Mouse (Mus musculus) embryonic facial prominence, embryonic 13.5 days (tissue): ENCODE measurements around the gene Eefsec. TPM values are rescaled to one million over a fixed set of nuclear protein-coding genes. Genes with fewer than 3 reads are reported as not detected.

Experiments used
- ATAC-seq: fragments of 200-750 bp; cut with Nextera tagmentation; 2 replicates; pipeline ENCODE4 v1.8.0; 2017; ENCODE audit warnings: low read depth; ENCODE audit not compliant: insufficient number of reproducible peaks, insufficient read depth, low FRiP score, low TSS enrichment
- H3K27ac ChIP-seq: fragments of 300-500 bp; sonication (generic); 2 replicates; pipeline ENCODE4 v1.5.1; 2015; ENCODE audit warnings: moderate library complexity, mild to moderate bottlenecking, inconsistent platforms
- H3K27me3 ChIP-seq: fragments of 300-500 bp; sonication (generic); 2 replicates; pipeline ENCODE4 v1.6.1; 2015; ENCODE audit warnings: mild to moderate bottlenecking, inconsistent platforms
- H3K36me3 ChIP-seq: fragments of 300-500 bp; sonication (generic); 2 replicates; pipeline ENCODE4 v1.6.1; 2015; ENCODE audit warnings: mild to moderate bottlenecking, inconsistent platforms
- H3K4me1 ChIP-seq: fragments of 300-500 bp; sonication (generic); 2 replicates; pipeline ENCODE4 v1.6.1; 2015; ENCODE audit warnings: inconsistent platforms
- H3K4me2 ChIP-seq: fragments of 300-500 bp; sonication (generic); 2 replicates; pipeline ENCODE4 v1.6.1; 2015; ENCODE audit warnings: moderate library complexity, mild to moderate bottlenecking, inconsistent platforms
- H3K4me3 ChIP-seq: fragments of 300-500 bp; sonication (generic); 2 replicates; pipeline ENCODE4 v1.5.1; 2015; ENCODE audit warnings: mild to moderate bottlenecking, inconsistent platforms
- H3K9ac ChIP-seq: fragments of 300-500 bp; sonication (generic); 2 replicates; pipeline ENCODE4 v1.6.1; 2015; ENCODE audit warnings: mild to moderate bottlenecking, inconsistent platforms
- H3K9me3 ChIP-seq: fragments of 300-500 bp; sonication (generic); 2 replicates; pipeline ENCODE4 v1.6.1; 2016; ENCODE audit warnings: inconsistent platforms
- WGBS: fragments of 180-500 bp; shearing (Covaris S2); methylation state at CpG from one replicate; pipeline ENCODE4 v1.1.7; 2015; ENCODE audit warnings: mixed read lengths; 5-methylcytosine and 5-hydroxymethylcytosine counted together
- polyA plus RNA-seq: library from polyadenylated mRNA; unstranded; fragments of >200 nt; fragmentation: Nextera tagmentation; extraction: Ambion mirVana; gene quantifications from 2 replicates; pipeline ENCODE4 v1.2.1, GENCODE M21; 2015

The Eefsec gene
- polyA plus RNA-seq, 1 experiment from 2014 or later, result 46.9 TPM

GRCm38 (mm10) chr6:88340761-88341160, 105.6 kb downstream of the Eefsec start:
- Histone ChIP-seq H3K4me1 (peaks cover 69% of the 10 kb centered on the region), H3K9ac (no peak overlapping the region), H3K27ac (peak overlapping the region; percentile 72), H3K9me3 (no peaks in the 10 kb centered on the region), H3K4me2 (no peak overlapping the region), H3K36me3 (no peaks in the 10 kb centered on the region), H3K27me3 (no peaks in the 10 kb centered on the region), H3K4me3 (no peak overlapping the region)
- 45% methylated on average over 7 of the region's 7 CpGs for WGBS
- no peak for ATAC-seq

GRCm38 (mm10) chr6:88329336-88329735, 117.0 kb downstream of the Eefsec start:
- no peaks in the 10 kb centered on the region for H3K27me3 ChIP-seq
- no peak overlapping the region for H3K9ac ChIP-seq
- H3K4me2 ChIP-seq, result no peak overlapping the region
- no peak overlapping the region for H3K4me3 ChIP-seq
- H3K27ac ChIP-seq, result 0 out of 2 replicates have a peak overlapping the region, but pooled peaks have one; percentile 22
- ATAC-seq, result no peak
- H3K36me3 ChIP-seq, result peaks cover 8% of the 10 kb centered on the region
- 0 out of 2 replicates have a peak, but pooled peaks cover 4% of the 10 kb centered on the region for H3K9me3 ChIP-seq
- H3K4me1 ChIP-seq, result peaks cover 9% of the 10 kb centered on the region; the same call in 1 of the 2 replicates

DNA sequence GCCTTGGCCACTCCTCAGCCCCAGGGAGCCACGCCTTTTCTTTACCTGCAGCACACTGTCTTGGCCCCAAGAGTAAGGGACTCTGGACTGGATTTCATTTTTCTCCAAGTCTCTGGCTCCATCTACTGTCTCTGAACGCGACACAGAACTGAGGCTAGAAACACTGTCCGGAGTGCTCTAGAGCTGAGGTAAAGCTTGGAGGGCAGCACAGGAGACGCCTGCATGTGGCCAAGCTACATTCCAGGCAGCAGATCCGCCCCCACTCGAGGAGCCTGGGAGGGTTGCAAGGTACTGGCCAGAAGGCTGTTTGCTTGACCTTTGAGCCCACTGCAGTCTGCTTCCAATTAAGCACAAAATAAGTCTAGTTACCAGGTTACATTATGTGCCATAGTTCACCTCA, 124.5 kb downstream of the Eefsec start:
- Histone ChIP-seq H3K9me3 (no peaks in the 10 kb centered on the region), H3K27me3 (no peaks in the 10 kb centered on the region), H3K4me2 (no peak overlapping the region), H3K27ac (no peak overlapping the region), H3K4me3 (no peak overlapping the region), H3K4me1 (peaks cover 12% of the 10 kb centered on the region), H3K9ac (no peak overlapping the region), H3K36me3 (no peaks in the 10 kb centered on the region)
- ATAC-seq, result no peak
- WGBS, result 15% methylated on average over 7 of the region's 7 CpGs

DNA sequence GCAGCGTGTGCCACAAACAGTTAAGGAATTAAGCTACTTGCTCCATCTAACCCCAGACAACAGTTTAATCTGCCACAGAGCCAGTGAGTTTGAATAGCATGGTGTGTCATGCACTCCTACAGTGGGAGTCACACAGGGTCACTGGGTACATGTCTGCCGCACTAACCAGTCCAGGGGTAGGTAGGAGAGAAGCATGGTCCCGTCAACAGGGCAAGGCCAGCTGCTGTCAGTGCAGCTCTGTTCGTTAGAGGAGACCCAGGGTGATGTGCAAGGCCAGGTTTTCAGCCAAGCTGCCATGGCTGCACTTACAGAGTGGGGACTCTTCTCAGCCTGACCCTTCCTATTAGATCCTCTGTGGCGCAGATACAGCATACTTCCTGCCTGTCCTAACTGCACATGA, 125.1 kb downstream of the Eefsec start:
- Histone ChIP-seq H3K4me1 (peaks cover 12% of the 10 kb centered on the region), H3K36me3 (no peaks in the 10 kb centered on the region), H3K9me3 (no peaks in the 10 kb centered on the region), H3K4me2 (no peak overlapping the region), H3K27ac (no peak overlapping the region), H3K9ac (no peak overlapping the region), H3K27me3 (no peaks in the 10 kb centered on the region), H3K4me3 (no peak overlapping the region)
- ATAC-seq, result no peak
- 58% methylated on average over 5 of the region's 5 CpGs for WGBS

DNA sequence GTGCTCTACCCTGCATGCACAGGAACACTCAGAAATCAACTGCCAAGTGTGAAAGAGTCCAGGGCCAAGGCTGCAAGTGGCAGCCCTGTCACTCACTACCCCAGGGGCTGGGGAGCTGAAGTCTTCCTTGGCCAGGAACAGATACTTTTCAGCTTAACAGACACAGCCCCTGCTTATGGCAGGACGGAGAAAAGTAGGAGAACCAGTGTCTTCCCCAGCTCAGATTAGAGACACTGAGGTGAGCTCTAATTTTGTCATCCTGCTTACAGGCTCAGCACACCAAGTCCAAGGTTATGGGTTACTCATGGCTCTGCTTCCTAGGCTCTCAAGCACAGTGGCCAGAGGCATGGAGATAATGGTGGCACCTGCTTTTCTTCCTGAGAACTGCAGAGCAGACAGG, 126.6 kb downstream of the Eefsec start:
- peak overlapping the region; percentile 41; the same call in 1 of the 2 replicates for H3K9ac ChIP-seq
- H3K4me3 ChIP-seq, result no peak overlapping the region
- H3K27ac ChIP-seq, result no peak overlapping the region
- ATAC-seq, result no peak
- H3K4me2 ChIP-seq, result no peak overlapping the region
- WGBS, result 79% methylated on average over 1 of the region's 1 CpGs
- peaks cover 12% of the 10 kb centered on the region for H3K4me1 ChIP-seq
- no peaks in the 10 kb centered on the region for H3K36me3 ChIP-seq
- H3K27me3 ChIP-seq, result no peaks in the 10 kb centered on the region
- no peaks in the 10 kb centered on the region for H3K9me3 ChIP-seq

DNA sequence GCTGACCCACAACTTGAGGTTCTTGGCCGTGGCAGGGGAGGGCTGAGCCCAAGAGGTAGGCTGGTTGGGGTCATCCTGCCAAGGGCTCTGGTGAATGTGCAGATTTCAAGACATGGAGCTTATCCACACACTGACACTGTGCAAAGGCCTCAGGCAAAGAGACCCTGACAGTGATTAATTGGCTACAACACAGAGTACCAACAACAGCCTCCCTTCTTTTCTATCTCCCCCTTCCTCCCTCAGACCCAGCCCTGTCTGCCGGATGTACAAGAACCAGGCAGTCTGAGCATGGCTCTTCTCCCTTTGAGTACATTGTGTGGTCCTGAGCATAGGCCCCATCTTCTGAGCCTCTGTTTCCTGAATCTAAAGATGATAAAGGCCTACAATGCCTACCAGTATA, 131.0 kb downstream of the Eefsec start:
- Histone ChIP-seq H3K4me2 (no peak overlapping the region), H3K27ac (no peak overlapping the region), H3K9ac (no peak overlapping the region), H3K27me3 (no peaks in the 10 kb centered on the region), H3K4me1 (peaks cover 16% of the 10 kb centered on the region), H3K4me3 (no peak overlapping the region), H3K9me3 (no peaks in the 10 kb centered on the region), H3K36me3 (peaks cover 4% of the 10 kb centered on the region; the same call in 1 of the 2 replicates)
- ATAC-seq, result no peak
- 35% methylated on average over 2 of the region's 2 CpGs for WGBS

DNA sequence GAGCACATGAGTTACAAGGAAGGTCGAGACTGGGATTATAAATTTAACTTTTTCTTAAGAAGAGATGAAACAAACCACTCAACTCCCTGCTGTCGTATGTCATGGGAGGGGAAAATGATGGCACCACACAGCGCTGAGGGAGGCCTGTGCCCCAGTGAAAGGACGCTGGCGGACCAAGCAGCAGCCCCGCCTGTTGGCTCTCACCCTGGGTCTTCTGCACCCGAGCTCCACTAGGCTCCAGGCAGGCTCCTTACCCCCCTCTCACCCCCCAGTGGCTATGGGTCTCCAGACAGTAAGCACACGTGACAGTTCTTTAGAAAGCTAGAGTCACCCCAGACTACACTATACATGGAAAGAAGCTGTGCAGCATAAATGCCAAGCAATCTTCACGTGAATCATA, 132.4 kb downstream of the Eefsec start:
- no peak overlapping the region for H3K4me2 ChIP-seq
- peaks cover 4% of the 10 kb centered on the region; the same call in 1 of the 2 replicates for H3K36me3 ChIP-seq
- no peak for ATAC-seq
- H3K27ac ChIP-seq, result no peak overlapping the region
- no peaks in the 10 kb centered on the region for H3K9me3 ChIP-seq
- H3K4me1 ChIP-seq, result peaks cover 16% of the 10 kb centered on the region
- no peak overlapping the region for H3K9ac ChIP-seq
- H3K27me3 ChIP-seq, result no peaks in the 10 kb centered on the region
- no peak overlapping the region for H3K4me3 ChIP-seq
- 66% methylated on average over 9 of the region's 9 CpGs for WGBS

DNA sequence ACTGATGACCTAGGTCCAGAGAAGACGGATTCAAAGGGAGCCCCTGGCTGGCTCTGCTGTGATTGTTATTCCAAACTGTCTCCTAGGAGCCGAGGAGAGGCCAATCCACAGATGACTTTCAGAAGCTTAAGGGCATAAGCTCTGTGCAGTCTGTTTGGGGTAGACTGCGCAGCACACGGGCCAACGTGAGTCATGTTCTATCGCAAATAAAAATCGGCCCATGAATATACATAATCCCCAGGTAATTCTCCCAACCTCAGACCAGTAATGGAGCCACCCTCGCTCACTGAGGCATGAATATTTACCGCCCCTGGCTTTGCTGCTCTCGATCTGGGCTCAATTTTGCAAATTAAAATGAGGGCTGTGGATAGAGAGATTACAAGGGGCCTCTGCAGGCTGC, 134.7 kb downstream of the Eefsec start:
- Histone ChIP-seq H3K36me3 (peaks cover 10% of the 10 kb centered on the region; the same call in 1 of the 2 replicates), H3K4me2 (no peak overlapping the region), H3K4me1 (peaks cover 16% of the 10 kb centered on the region), H3K9ac (no peak overlapping the region), H3K27ac (no peak overlapping the region), H3K9me3 (no peaks in the 10 kb centered on the region), H3K27me3 (no peaks in the 10 kb centered on the region), H3K4me3 (no peak overlapping the region)
- no peak for ATAC-seq
- WGBS, result 68% methylated on average over 10 of the region's 10 CpGs

GRCm38 (mm10) chr6:88306100-88306746, 140.1 kb downstream of the Eefsec start:
- Histone ChIP-seq H3K4me2 (no peak overlapping the region), H3K4me1 (no peaks in the 10 kb centered on the region), H3K9ac (no peak overlapping the region), H3K4me3 (no peak overlapping the region), H3K9me3 (no peaks in the 10 kb centered on the region), H3K27me3 (no peaks in the 10 kb centered on the region), H3K36me3 (peaks cover 5% of the 10 kb centered on the region; the same call in 1 of the 2 replicates), H3K27ac (no peak overlapping the region)
- ATAC-seq, result no peak
- WGBS, result 74% methylated on average over 4 of the region's 4 CpGs

GRCm38 (mm10) chr6:88301234-88301633, 145.1 kb downstream of the Eefsec start:
- WGBS, result 71% methylated on average over 7 of the region's 7 CpGs
- Histone ChIP-seq H3K4me1 (no peaks in the 10 kb centered on the region), H3K27me3 (no peaks in the 10 kb centered on the region), H3K9ac (no peak overlapping the region), H3K4me3 (no peak overlapping the region), H3K9me3 (no peaks in the 10 kb centered on the region), H3K4me2 (no peak overlapping the region), H3K27ac (no peak overlapping the region), H3K36me3 (peaks cover 18% of the 10 kb centered on the region)
- no peak for ATAC-seq

DNA sequence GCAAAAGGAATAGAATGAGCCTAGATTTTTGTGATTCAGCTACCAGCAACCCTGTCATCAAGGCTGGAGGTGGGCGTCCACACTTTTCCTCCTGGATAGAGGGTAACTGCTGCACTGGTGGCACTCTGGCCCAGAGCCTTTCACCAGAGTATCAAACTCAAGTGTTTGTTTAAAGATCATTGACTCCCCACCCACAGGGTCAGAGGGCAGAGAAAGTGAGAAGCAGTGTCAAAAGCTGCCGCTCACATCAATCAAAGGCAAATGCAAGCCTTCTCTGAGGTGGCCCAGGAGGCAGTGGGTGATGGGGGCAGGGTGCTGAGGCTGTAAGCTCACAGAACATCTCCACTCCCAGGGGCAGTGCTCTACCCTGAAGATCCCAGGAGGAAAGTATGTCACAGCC, 146.8 kb downstream of the Eefsec start:
- 50% methylated on average over 2 of the region's 2 CpGs for WGBS
- H3K4me2 ChIP-seq, result no peak overlapping the region
- no peak for ATAC-seq
- no peak overlapping the region for H3K4me3 ChIP-seq
- no peaks in the 10 kb centered on the region for H3K27me3 ChIP-seq
- no peak overlapping the region for H3K27ac ChIP-seq
- H3K36me3 ChIP-seq, result peaks cover 18% of the 10 kb centered on the region
- no peaks in the 10 kb centered on the region for H3K4me1 ChIP-seq
- no peak overlapping the region for H3K9ac ChIP-seq
- H3K9me3 ChIP-seq, result no peaks in the 10 kb centered on the region

GRCm38 (mm10) chr6:88292274-88292909, 153.9 kb downstream of the Eefsec start:
- H3K9me3 ChIP-seq, result no peaks in the 10 kb centered on the region
- no peaks in the 10 kb centered on the region for H3K4me1 ChIP-seq
- peaks cover 28% of the 10 kb centered on the region for H3K36me3 ChIP-seq
- ATAC-seq, result no peak
- no peak overlapping the region for H3K4me3 ChIP-seq
- H3K9ac ChIP-seq, result no peak overlapping the region
- no peak overlapping the region for H3K4me2 ChIP-seq
- H3K27me3 ChIP-seq, result no peaks in the 10 kb centered on the region
- no peak overlapping the region for H3K27ac ChIP-seq
- 63% methylated on average over 4 of the region's 4 CpGs for WGBS
